Mouse (Mus musculus) skeletal muscle tissue, adult 2 months (tissue): ENCODE results near the gene Gm1113.
A peak's percentile ranks its signal among the peaks of the same experiment; 100 is the strongest.

Source experiments
- DNase-seq: peaks from one replicate; pipeline ENCODE4 v3.0.0-alpha.2; 2012; ENCODE audit warnings: low read depth, low spot score

Gene Gm1113

GRCm38 (mm10) chr9:35529141-35529540, 11.1 kb upstream of the Gm1113 start:
- DNase-seq: no peak

GRCm38 (mm10) chr9:35523941-35524411, 5.9 kb upstream of the Gm1113 start:
- peak; percentile 64 for DNase-seq

- DNase-seq: peak; percentile 71
Observed at GRCm38 (mm10) chr9:35523541-35523940, 5.5 kb upstream of the Gm1113 start.

GRCm38 (mm10) chr9:35522821-35523515, 4.9 kb upstream of the Gm1113 start:
- peak; percentile 27 for DNase-seq

GRCm38 (mm10) chr9:35522241-35522640, 4.2 kb upstream of the Gm1113 start:
- no peak for DNase-seq

- DNase-seq: no peak
Observed at GRCm38 (mm10) chr9:35520631-35521348, 2.7 kb upstream of the Gm1113 start.

GRCm38 (mm10) chr9:35516711-35517110, 1.4 kb downstream of the Gm1113 start:
- DNase-seq: no peak

GRCm38 (mm10) chr9:35516182-35516581, 1.9 kb downstream of the Gm1113 start:
- DNase-seq: no peak

- no peak for DNase-seq
Observed at GRCm38 (mm10) chr9:35513900-35514299, 4.2 kb downstream of the Gm1113 start.

GRCm38 (mm10) chr9:35508234-35508633, 9.8 kb downstream of the Gm1113 start:
- DNase-seq: peak; percentile 60

GRCm38 (mm10) chr9:35502361-35503000, 15.6 kb downstream of the Gm1113 start:
- no peak for DNase-seq

GRCm38 (mm10) chr9:35499946-35500345, 18.1 kb downstream of the Gm1113 start:
- no peak for DNase-seq

- no peak for DNase-seq
Observed at GRCm38 (mm10) chr9:35495471-35495870, 22.6 kb downstream of the Gm1113 start.

GRCm38 (mm10) chr9:35494937-35495336, 23.1 kb downstream of the Gm1113 start:
- DNase-seq: no peak

- no peak for DNase-seq
Observed at GRCm38 (mm10) chr9:35493733-35494092, 24.4 kb downstream of the Gm1113 start.

- no peak for DNase-seq
Observed at GRCm38 (mm10) chr9:35493033-35493732, 24.9 kb downstream of the Gm1113 start.

- no peak for DNase-seq
Observed at GRCm38 (mm10) chr9:35491109-35491866, 26.8 kb downstream of the Gm1113 start.

- no peak for DNase-seq
Observed at GRCm38 (mm10) chr9:35488496-35488895, 29.6 kb downstream of the Gm1113 start.

- DNase-seq: peak; percentile 23
Observed at GRCm38 (mm10) chr9:35486616-35487015, 31.5 kb downstream of the Gm1113 start.

- DNase-seq: no peak
Observed at GRCm38 (mm10) chr9:35483949-35484348, 34.1 kb downstream of the Gm1113 start.
